Mouse (Mus musculus): Measurements from ENCODE around the gene Gm7980.
"Not testable (repeated sequence)": the region's sequence is repeated elsewhere in the genome, so short reads cannot be mapped to it uniquely, and the experiment has no call there.

Gene Gm7980

GRCm38 (mm10) chr14:41907190-41907589 is at the start of gene Gm7980:
Gene Gm7980 (minus strand): TSS chr14:41907290.
- in situ Hi-C loops (cut with MseI, MboI): not testable (repeated sequence)

GRCm38 (mm10) chr14:41943695-41944094 is 36.6 kb upstream of the Gm7980 start, which contains the start of gene 1700024B05Rik:
Gene 1700024B05Rik (plus strand): TSS chr14:41943995.
- in situ Hi-C loops (cut with MseI, MboI): not testable (repeated sequence)

- in situ Hi-C loops (cut with MseI, MboI): not testable (repeated sequence)
These were observed 17.6 kb upstream of the Gm7980 start, which contains the start of gene 1700049E17Rik1 for GRCm38 (mm10) chr14:41924649-41925048. Gene 1700049E17Rik1 (plus strand): TSS chr14:41924949.

All from mouse trophoblast stem cell (cell line).